Mouse (Mus musculus) heart, postnatal 0 days (tissue): Measurements from ENCODE around the gene Vwa8.

Experiments used
- CTCF ChIP-seq: IDR thresholded peaks from 2 replicates; pipeline ENCODE4 v1.5.1; 2016; ENCODE audit warnings: antibody characterized with exemption, control low read depth, low read depth
- EP300 ChIP-seq: IDR thresholded peaks from 2 replicates; pipeline ENCODE4 v1.6.1; 2016; ENCODE audit warnings: antibody characterized with exemption, low read depth

DNA sequence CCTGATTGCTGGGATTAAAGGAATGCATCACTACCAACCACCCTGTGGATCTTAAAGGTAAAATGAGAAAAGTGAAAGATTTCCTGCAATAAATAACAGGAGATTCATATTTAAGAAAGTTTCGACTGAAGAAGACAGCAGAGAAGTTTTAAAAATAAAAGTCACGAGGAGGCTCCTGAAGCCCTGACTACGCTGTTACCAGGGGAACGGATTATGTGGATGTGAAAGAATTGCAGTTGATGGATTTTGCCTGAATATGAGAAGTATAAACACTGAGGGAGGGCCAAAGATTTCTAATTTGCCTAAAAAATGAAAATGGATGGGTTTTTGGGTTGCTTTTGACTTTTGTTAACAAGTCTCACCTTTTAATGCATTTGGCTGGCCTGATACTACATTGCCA is 24.8 kb upstream of the Vwa8 start:
- no peak for TF ChIP-seq EP300
- TF ChIP-seq CTCF = no peak
